Mouse (Mus musculus): ENCODE data around the gene Slc2a6.

DNA sequence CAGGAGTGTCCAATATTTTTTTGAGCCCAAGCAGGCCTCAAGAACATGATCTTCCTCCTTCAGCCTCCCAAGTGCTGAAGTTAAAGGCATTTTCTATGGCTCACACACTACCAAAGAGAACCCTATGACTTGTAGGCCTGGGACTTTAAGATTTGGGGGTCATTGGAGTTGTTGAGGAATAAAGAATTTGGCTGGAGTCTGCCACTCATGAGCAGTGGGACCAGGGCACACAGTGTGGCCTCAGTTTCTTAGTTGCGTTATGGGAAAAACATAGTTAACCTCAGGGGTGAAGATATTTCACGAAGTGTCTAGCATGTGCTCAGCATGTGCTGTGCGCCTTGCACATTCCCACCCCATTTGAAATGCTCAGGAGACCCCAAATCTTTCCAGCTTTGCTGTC, 1.5 kb downstream of the Slc2a6 start:
- TF ChIP-seq CTCF (IDR thresholded peaks at IDR 0.05; ENCODE audit: low read depth, low read length) (no peak), GATA1 (IDR thresholded peaks at IDR 0.05; ENCODE audit: borderline replicate concordance, low read length) (no peak)

Data from G1E (cell line).